Mouse (Mus musculus) forebrain, embryonic 14.5 days (tissue): ENCODE data around the gene Trabd. TPM values are rescaled to one million over a fixed set of nuclear protein-coding genes. Genes with fewer than 3 reads are reported as not detected.

ENCODE experiments used
- ATAC-seq: fragments of 200-750 bp; cut with Nextera tagmentation; 2 replicates; pipeline ENCODE4 v1.8.0; 2017; ENCODE audit warnings: mild to moderate bottlenecking, moderate library complexity
- DNase-seq: peaks from one replicate; pipeline ENCODE4 v3.0.0-alpha.2; 2015; ENCODE audit warnings: low spot score
- H3K27ac ChIP-seq: fragments of 300-500 bp; sonication (generic); 2 replicates; pipeline ENCODE4 v1.5.1; 2014; ENCODE audit warnings: low read depth, mild to moderate bottlenecking, control low read depth, low read length, moderate library complexity
- H3K27me3 ChIP-seq: fragments of 300-500 bp; sonication (generic); replicated peaks from 2 replicates; pipeline ENCODE4 v1.6.1; 2014; ENCODE audit warnings: low read length, control low read depth, mixed read lengths; ENCODE audit not compliant: control insufficient read depth, insufficient read depth
- H3K36me3 ChIP-seq: fragments of 300-500 bp; sonication (generic); 2 replicates; pipeline ENCODE4 v1.6.1; 2014; ENCODE audit warnings: low read length, control low read depth; ENCODE audit not compliant: control insufficient read depth, insufficient read depth
- H3K4me1 ChIP-seq: fragments of 300-500 bp; sonication (generic); 2 replicates; pipeline ENCODE4 v1.6.1; 2014; ENCODE audit warnings: antibody characterized with exemption, low read length, control low read depth; ENCODE audit not compliant: control insufficient read depth, insufficient read depth
- H3K4me2 ChIP-seq: fragments of 300-500 bp; sonication (generic); 2 replicates; pipeline ENCODE4 v1.6.1; 2014; ENCODE audit warnings: mild to moderate bottlenecking, control low read depth, low read length
- H3K4me3 ChIP-seq: fragments of 300-500 bp; sonication (generic); 2 replicates; pipeline ENCODE4 v1.5.1; 2014; ENCODE audit warnings: low read depth, low read length, control low read depth
- H3K9ac ChIP-seq: fragments of 300-500 bp; sonication (generic); 2 replicates; pipeline ENCODE4 v1.6.1; 2014; ENCODE audit warnings: mild to moderate bottlenecking, low read length, control low read depth, moderate library complexity
- H3K9me3 ChIP-seq: fragments of 300-500 bp; sonication (generic); replicated peaks from 2 replicates; pipeline ENCODE4 v1.6.1; 2016; ENCODE audit warnings: low read length, control low read depth, mixed read lengths; ENCODE audit not compliant: control insufficient read depth
- WGBS: fragments of 180-500 bp; shearing (Covaris S2); extraction: QIAGEN DNeasy Blood & Tissue Kit; methylation state at CpG from one replicate; pipeline ENCODE4 v1.1.7; 2014; 5-methylcytosine and 5-hydroxymethylcytosine counted together
- polyA plus RNA-seq: library from polyadenylated mRNA; unstranded; fragments of >200 nt; fragmentation: Nextera tagmentation; extraction: Ambion mirVana; gene quantifications from 2 replicates; pipeline ENCODE4 v1.2.1, GENCODE M21; 2014

Gene Trabd
- polyA plus RNA-seq, 1 experiment from 2014 or later: 39.7 TPM

GRCm38 (mm10) chr15:89106073-89106472, 31.1 kb downstream of the Trabd start:
- DNase-seq: no peak

GRCm38 (mm10) chr15:89106976-89107375, 32.1 kb downstream of the Trabd start:
- Histone ChIP-seq H3K27ac (no peak overlapping the region), H3K36me3 (peaks cover 100% of the 10 kb centered on the region), H3K4me3 (no peak overlapping the region), H3K9me3 (no peaks in the 10 kb centered on the region), H3K27me3 (no peaks in the 10 kb centered on the region), H3K4me1 (no peaks in the 10 kb centered on the region), H3K4me2 (no peak overlapping the region), H3K9ac (no peak overlapping the region)
- DNase-seq (no peak), ATAC-seq (no peak)
- WGBS: 81% methylated on average over 1 of the region's 1 CpGs

More at GRCm38 (mm10) chr15:89106073-89106472, 31.1 kb downstream of the Trabd start:
- no peak overlapping the region for H3K4me3 ChIP-seq
- no peaks in the 10 kb centered on the region for H3K27me3 ChIP-seq
- peaks cover 100% of the 10 kb centered on the region for H3K36me3 ChIP-seq
- H3K9me3 ChIP-seq: no peaks in the 10 kb centered on the region
- H3K4me1 ChIP-seq: no peaks in the 10 kb centered on the region
- H3K27ac ChIP-seq: no peak overlapping the region
- 83% methylated on average over 13 of the region's 13 CpGs for WGBS
- ATAC-seq: no peak
- H3K4me2 ChIP-seq: no peak overlapping the region
- no peak overlapping the region for H3K9ac ChIP-seq

- DNase-seq: no peak
- WGBS: 83% methylated on average over 9 of the region's 9 CpGs
- H3K36me3 ChIP-seq: peaks cover 98% of the 10 kb centered on the region
- no peaks in the 10 kb centered on the region for H3K9me3 ChIP-seq
- no peak overlapping the region for H3K27ac ChIP-seq
- no peak overlapping the region for H3K4me2 ChIP-seq
- H3K4me1 ChIP-seq: no peaks in the 10 kb centered on the region
- no peak overlapping the region for H3K4me3 ChIP-seq
- H3K9ac ChIP-seq: no peak overlapping the region
- ATAC-seq: no peak
- H3K27me3 ChIP-seq: no peaks in the 10 kb centered on the region
These were observed 35.2 kb downstream of the Trabd start for GRCm38 (mm10) chr15:89110147-89110546.

GRCm38 (mm10) chr15:89118007-89118406, 43.1 kb downstream of the Trabd start:
- no peak overlapping the region for H3K27ac ChIP-seq
- peaks cover 61% of the 10 kb centered on the region for H3K36me3 ChIP-seq
- peaks cover 23% of the 10 kb centered on the region for H3K4me1 ChIP-seq
- no peaks in the 10 kb centered on the region for H3K27me3 ChIP-seq
- ATAC-seq (no peak), DNase-seq (peak; percentile 21)
- H3K9me3 ChIP-seq: no peaks in the 10 kb centered on the region
- H3K4me3 ChIP-seq: no peak overlapping the region
- no peak overlapping the region for H3K9ac ChIP-seq
- H3K4me2 ChIP-seq: no peak overlapping the region

- H3K9me3 ChIP-seq: no peaks in the 10 kb centered on the region
- H3K4me2 ChIP-seq: peak within 1 kb of the TSS; percentile 96
- DNase-seq (peak; percentile 98), ATAC-seq (peak; percentile 90)
- H3K27ac ChIP-seq: peak within 1 kb of the TSS; percentile 83
- WGBS: under 1% methylated on average over 47 of the region's 47 CpGs
- H3K9ac ChIP-seq: peak within 1 kb of the TSS; percentile 80
- peak within 1 kb of the TSS; percentile 89 for H3K4me3 ChIP-seq
- no peaks in the 10 kb centered on the region for H3K27me3 ChIP-seq
- H3K4me1 ChIP-seq: peaks cover 30% of the 10 kb centered on the region
- H3K36me3 ChIP-seq: peaks cover 27% of the 10 kb centered on the region
These were observed 47.9 kb downstream of the Trabd start, which contains the start of gene Tubgcp6 for GRCm38 (mm10) chr15:89122649-89123366. Tubgcp6 (minus strand) TSS chr15:89123112.

- 29% methylated on average over 11 of the region's 11 CpGs for WGBS
- ATAC-seq: peak; percentile 7; the same call in 1 of the 2 replicates
These were observed 48.7 kb downstream of the Trabd start for GRCm38 (mm10) chr15:89123595-89123994.

GRCm38 (mm10) chr15:89124312-89124711, 49.4 kb downstream of the Trabd start:
- WGBS: 89% methylated on average over 3 of the region's 3 CpGs
- Histone ChIP-seq H3K9me3 (no peaks in the 10 kb centered on the region), H3K9ac (peak overlapping the region; percentile 65; the same call in 1 of the 2 replicates), H3K27ac (no peak overlapping the region), H3K4me3 (no peak overlapping the region), H3K27me3 (no peaks in the 10 kb centered on the region), H3K4me1 (peaks cover 38% of the 10 kb centered on the region), H3K4me2 (no peak overlapping the region), H3K36me3 (peaks cover 17% of the 10 kb centered on the region; the same call in 1 of the 2 replicates)
- ATAC-seq (no peak), DNase-seq (no peak)

More at GRCm38 (mm10) chr15:89123595-89123994, 48.7 kb downstream of the Trabd start:
- peak overlapping the region; percentile 96 for H3K4me2 ChIP-seq
- H3K4me1 ChIP-seq: peaks cover 33% of the 10 kb centered on the region
- peak overlapping the region; percentile 83 for H3K27ac ChIP-seq
- no peaks in the 10 kb centered on the region for H3K9me3 ChIP-seq
- no peaks in the 10 kb centered on the region for H3K27me3 ChIP-seq
- peaks cover 21% of the 10 kb centered on the region for H3K36me3 ChIP-seq
- H3K9ac ChIP-seq: peak overlapping the region; percentile 65
- DNase-seq: peak; percentile 49
- peak overlapping the region; percentile 89 for H3K4me3 ChIP-seq

GRCm38 (mm10) chr15:89125351-89125750, 50.4 kb downstream of the Trabd start:
- Histone ChIP-seq H3K4me1 (peaks cover 34% of the 10 kb centered on the region), H3K9me3 (no peaks in the 10 kb centered on the region)
- DNase-seq: no peak

GRCm38 (mm10) chr15:89126622-89127021, 51.7 kb downstream of the Trabd start:
- WGBS: 89% methylated on average over 8 of the region's 8 CpGs
- Histone ChIP-seq H3K9me3 (no peaks in the 10 kb centered on the region), H3K9ac (no peak overlapping the region), H3K4me3 (no peak overlapping the region), H3K27ac (no peak overlapping the region), H3K4me2 (no peak overlapping the region), H3K4me1 (peaks cover 24% of the 10 kb centered on the region), H3K27me3 (no peaks in the 10 kb centered on the region), H3K36me3 (0 out of 2 replicates have a peak, but pooled peaks cover 6% of the 10 kb centered on the region)
- ATAC-seq (no peak), DNase-seq (no peak)

More at GRCm38 (mm10) chr15:89125351-89125750, 50.4 kb downstream of the Trabd start:
- Histone ChIP-seq H3K27ac (no peak overlapping the region), H3K36me3 (peaks cover 8% of the 10 kb centered on the region; the same call in 1 of the 2 replicates), H3K27me3 (no peaks in the 10 kb centered on the region), H3K4me2 (no peak overlapping the region), H3K9ac (no peak overlapping the region), H3K4me3 (no peak overlapping the region)
- WGBS: 93% methylated on average over 9 of the region's 9 CpGs
- ATAC-seq: no peak
